Mouse (Mus musculus) brain, embryonic 14.5 days (tissue): ENCODE measurements around the gene Dapk1.

Experiments
- CTCF ChIP-seq: fragments of 200-500 bp; IDR thresholded peaks from 2 replicates; pipeline ENCODE4 v1.5.1; 2012; ENCODE audit warnings: inconsistent platforms, mild to moderate bottlenecking, moderate library complexity, borderline replicate concordance; ENCODE audit not compliant: insufficient read depth, insufficient read length; ENCODE audit errors: extremely low read depth
- POLR2A ChIP-seq: fragments of 200-500 bp; IDR thresholded peaks from 2 replicates; pipeline ENCODE4 v1.6.1; 2012; ENCODE audit warnings: mild to moderate bottlenecking, inconsistent platforms, borderline replicate concordance; ENCODE audit not compliant: poor library complexity, insufficient read depth, insufficient read length, severe bottlenecking; ENCODE audit errors: extremely low read depth

DNA sequence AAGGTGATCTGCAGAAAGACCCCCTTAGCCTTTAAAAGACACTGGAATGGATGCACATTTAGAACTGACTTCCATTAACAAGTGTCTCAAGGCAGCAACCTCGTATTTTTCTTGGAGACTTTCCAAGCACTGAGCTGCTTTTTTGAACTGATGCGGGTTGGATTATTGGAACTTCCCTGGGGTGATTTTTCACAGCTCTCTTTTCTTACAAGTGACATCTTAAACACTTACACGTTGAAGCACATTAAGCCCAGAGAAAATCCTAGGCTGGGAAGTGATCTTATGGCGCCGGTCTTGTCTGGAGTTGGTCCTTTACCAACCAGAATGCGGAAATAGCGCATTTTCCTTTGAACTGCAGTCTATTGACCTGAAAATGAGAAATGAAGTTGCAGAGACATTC lies 23.8 kb downstream of the Dapk1 start:
- no peak for TF ChIP-seq CTCF
- TF ChIP-seq POLR2A, result no peak
